Mouse (Mus musculus) cerebellum, adult 2 months (tissue): ENCODE data around the gene Ppp1r12a. TPM values are rescaled to one million over a fixed set of nuclear protein-coding genes. Genes with fewer than 3 reads are reported as not detected.
A peak's percentile ranks its signal among the peaks of the same experiment; 100 is the strongest.

Source experiments
- DNase-seq, 2 experiments: peaks; one replicate each; pipeline ENCODE4 v3.0.0; 2021
- H3K27ac ChIP-seq: fragments of 200-500 bp; 2 replicates; pipeline ENCODE4 v1.5.1; 2012; ENCODE audit warnings: low read length, control low read depth, inconsistent platforms; ENCODE audit not compliant: insufficient read depth
- H3K27me3 ChIP-seq: fragments of 200-500 bp; 2 replicates; pipeline ENCODE4 v1.6.1; 2012; ENCODE audit warnings: inconsistent platforms, mild to moderate bottlenecking, low read length, moderate library complexity; ENCODE audit not compliant: control insufficient read depth, insufficient read depth
- H3K4me1 ChIP-seq: fragments of 200-500 bp; 2 replicates; pipeline ENCODE4 v1.6.1; 2011; ENCODE audit warnings: low read length; ENCODE audit not compliant: control insufficient read depth, insufficient read depth
- H3K4me3 ChIP-seq: fragments of 200-500 bp; replicated peaks from 2 replicates; pipeline ENCODE3; 2011; ENCODE audit warnings: mild to moderate bottlenecking, low read depth, low read length, control low read depth; ENCODE audit not compliant: insufficient read depth
- CTCF ChIP-seq: fragments of 200-500 bp; IDR thresholded peaks from 2 replicates; pipeline ENCODE4 v1.5.1; 2011; ENCODE audit warnings: low read depth, mild to moderate bottlenecking, control low read depth, low read length, moderate library complexity, borderline replicate concordance; ENCODE audit not compliant: insufficient read depth
- POLR2A ChIP-seq: fragments of 200-500 bp; IDR thresholded peaks from 2 replicates; pipeline ENCODE4 v1.6.1; 2011; ENCODE audit warnings: low read length, control low read depth, borderline replicate concordance; ENCODE audit not compliant: insufficient read depth
- WGBS: fragments of 180-500 bp; shearing (Covaris S2); methylation state at CpG from one replicate; pipeline ENCODE4 v1.1.7; 2018; 5-methylcytosine and 5-hydroxymethylcytosine counted together
- polyA plus RNA-seq: library from polyadenylated mRNA; depleted of rRNA; stranded (reverse); fragments of >200 nt; gene quantifications from 2 replicates; pipeline ENCODE4 v1.2.3, GENCODE M21; 2012

Ppp1r12a gene
- polyA plus RNA-seq, 1 experiment, result 60.6 TPM

GRCm38 (mm10) chr10:108163451-108163850, 1.5 kb downstream of the Ppp1r12a start:
- WGBS, result 8% methylated on average over 3 of the region's 3 CpGs
- no peak for DNase-seq
- H3K4me1 ChIP-seq, result peaks cover 4% of the 10 kb centered on the region; the same call in 1 of the 2 replicates
- H3K27ac ChIP-seq, result no peak overlapping the region
- peak overlapping the region; percentile 97 for H3K4me3 ChIP-seq
- TF ChIP-seq POLR2A (no peak), CTCF (no peak)
- H3K27me3 ChIP-seq, result no peaks in the 10 kb centered on the region

GRCm38 (mm10) chr10:108167823-108168222, 5.8 kb downstream of the Ppp1r12a start:
- TF ChIP-seq CTCF, result no peak
- Histone ChIP-seq H3K27ac (peak overlapping the region; percentile 28; the same call in 1 of the 2 replicates), H3K4me3 (no peak overlapping the region), H3K4me1 (peaks cover 6% of the 10 kb centered on the region; the same call in 1 of the 2 replicates), H3K27me3 (no peaks in the 10 kb centered on the region)
- DNase-seq, result peak in 1 of 2 experiments; percentile 20
- WGBS, result 44% methylated on average over 5 of the region's 5 CpGs

- Histone ChIP-seq H3K27me3 (no peaks in the 10 kb centered on the region), H3K4me1 (peaks cover 2% of the 10 kb centered on the region; the same call in 1 of the 2 replicates), H3K27ac (no peak overlapping the region), H3K4me3 (no peak overlapping the region)
- WGBS, result 52% methylated on average over 3 of the region's 3 CpGs
- no peak for TF ChIP-seq CTCF
- TF ChIP-seq POLR2A, result no peak
- no peak for DNase-seq
Observed at GRCm38 (mm10) chr10:108170818-108171217, 8.8 kb downstream of the Ppp1r12a start.

GRCm38 (mm10) chr10:108171637-108172036, 9.6 kb downstream of the Ppp1r12a start:
- no peak for DNase-seq
- Histone ChIP-seq H3K4me1 (peaks cover 2% of the 10 kb centered on the region; the same call in 1 of the 2 replicates), H3K27me3 (no peaks in the 10 kb centered on the region), H3K4me3 (no peak overlapping the region), H3K27ac (no peak overlapping the region)
- TF ChIP-seq POLR2A (no peak), CTCF (no peak)
- 56% methylated on average over 3 of the region's 3 CpGs for WGBS

- Histone ChIP-seq H3K4me3 (no peak overlapping the region), H3K27ac (no peak overlapping the region), H3K4me1 (peaks cover 2% of the 10 kb centered on the region), H3K27me3 (no peaks in the 10 kb centered on the region)
- DNase-seq, result no peak
- WGBS, result 80% methylated on average over 6 of the region's 6 CpGs
- TF ChIP-seq POLR2A, result no peak
- no peak for TF ChIP-seq CTCF
Observed at GRCm38 (mm10) chr10:108172817-108173563, 11.0 kb downstream of the Ppp1r12a start.

- DNase-seq, result no peak
- H3K4me1 ChIP-seq, result peaks cover 2% of the 10 kb centered on the region
- WGBS, result 77% methylated on average over 5 of the region's 5 CpGs
- no peak overlapping the region for H3K4me3 ChIP-seq
- H3K27me3 ChIP-seq, result no peaks in the 10 kb centered on the region
- H3K27ac ChIP-seq, result no peak overlapping the region
- TF ChIP-seq CTCF, result no peak
- TF ChIP-seq POLR2A, result no peak
Observed at GRCm38 (mm10) chr10:108174107-108174506, 12.1 kb downstream of the Ppp1r12a start.

GRCm38 (mm10) chr10:108175885-108176284, 13.9 kb downstream of the Ppp1r12a start:
- Histone ChIP-seq H3K4me3 (no peak overlapping the region), H3K27me3 (no peaks in the 10 kb centered on the region), H3K27ac (no peak overlapping the region), H3K4me1 (no peaks in the 10 kb centered on the region; the same call in none of the 2 replicates)
- no peak for DNase-seq
- no peak for TF ChIP-seq POLR2A
- no peak for TF ChIP-seq CTCF
- WGBS, result 80% methylated on average over 2 of the region's 2 CpGs

GRCm38 (mm10) chr10:108178285-108178848, 16.4 kb downstream of the Ppp1r12a start:
- DNase-seq, result no peak
- Histone ChIP-seq H3K4me1 (peaks cover 3% of the 10 kb centered on the region), H3K4me3 (no peak overlapping the region), H3K27ac (no peak overlapping the region), H3K27me3 (no peaks in the 10 kb centered on the region)
- 70% methylated on average over 6 of the region's 6 CpGs for WGBS
- TF ChIP-seq CTCF (no peak), POLR2A (no peak)
